Mouse (Mus musculus) right cerebral cortex, postnatal 4 days (tissue): Measurements from ENCODE around the gene Abcd1.
"Not testable (repeated sequence)": the region's sequence is repeated elsewhere in the genome, so short reads cannot be mapped to it uniquely, and the experiment has no call there.

Experiments used
- DNase-seq: peaks from one replicate; pipeline ENCODE4 v3.0.0-alpha.2; 2022

Gene Abcd1

GRCm38 (mm10) chrX:73716109-73716661 is at the start of gene Abcd1, which contains the start of gene Bcap31:
TSS of gene Abcd1 (plus strand) at chrX:73716597.
TSS of gene Bcap31 (minus strand) at chrX:73716175.
- DNase-seq: peak; percentile 83

- peak; percentile 30 for DNase-seq
These were observed 44.4 kb upstream of the Abcd1 start for GRCm38 (mm10) chrX:73672031-73672431.

GRCm38 (mm10) chrX:73672879-73673618 is 43.3 kb upstream of the Abcd1 start, which contains the start of gene Slc6a8:
TSS of gene Slc6a8 (plus strand) at chrX:73673150.
- DNase-seq: peak; percentile 72

GRCm38 (mm10) chrX:73673619-73673967 is 42.8 kb upstream of the Abcd1 start:
- no peak for DNase-seq

GRCm38 (mm10) chrX:73673968-73674661 is 42.3 kb upstream of the Abcd1 start:
- DNase-seq: no peak

GRCm38 (mm10) chrX:73675231-73675630 is 41.2 kb upstream of the Abcd1 start:
- DNase-seq: no peak

- DNase-seq: no peak
These were observed 39.7 kb upstream of the Abcd1 start for GRCm38 (mm10) chrX:73676668-73677067.

- no peak for DNase-seq
These were observed 32.2 kb upstream of the Abcd1 start for GRCm38 (mm10) chrX:73684156-73684555.

GRCm38 (mm10) chrX:73684978-73685377 is 31.4 kb upstream of the Abcd1 start:
- DNase-seq: no peak

GRCm38 (mm10) chrX:73685629-73686028 is 30.8 kb upstream of the Abcd1 start:
- no peak for DNase-seq

- peak; percentile 42 for DNase-seq
These were observed 25.3 kb upstream of the Abcd1 start for GRCm38 (mm10) chrX:73690917-73691629.

GRCm38 (mm10) chrX:73700472-73700871 is 15.9 kb upstream of the Abcd1 start:
- no peak for DNase-seq

GRCm38 (mm10) chrX:73715476-73716108 is 805 bp upstream of the Abcd1 start:
- DNase-seq: peak; percentile 17

GRCm38 (mm10) chrX:73716709-73717545 is 530 bp downstream of the Abcd1 start:
- DNase-seq: no peak

- DNase-seq: no peak
These were observed 1.3 kb downstream of the Abcd1 start for GRCm38 (mm10) chrX:73717667-73718066.

GRCm38 (mm10) chrX:73718271-73718670 is 1.9 kb downstream of the Abcd1 start:
- DNase-seq: no peak

- DNase-seq: no peak
These were observed 2.4 kb downstream of the Abcd1 start for GRCm38 (mm10) chrX:73718686-73719362.

- no peak for DNase-seq
These were observed 14.5 kb downstream of the Abcd1 start for GRCm38 (mm10) chrX:73730908-73731307.

- DNase-seq: no peak
These were observed 21.8 kb downstream of the Abcd1 start for GRCm38 (mm10) chrX:73738155-73738554.

GRCm38 (mm10) chrX:73739151-73739550 is 22.8 kb downstream of the Abcd1 start:
- DNase-seq: no peak

GRCm38 (mm10) chrX:73739841-73740240 is 23.4 kb downstream of the Abcd1 start:
- DNase-seq: not testable (repeated sequence)
